Mouse (Mus musculus) limb, embryonic 14.5 days (tissue): Measurements from ENCODE around the gene Vps45. TPM values are rescaled to one million over a fixed set of nuclear protein-coding genes. Genes with fewer than 3 reads are reported as not detected.

Experiments
- ATAC-seq: fragments of 200-750 bp; cut with Nextera tagmentation; 2 replicates; pipeline ENCODE4 v1.8.0; 2017; ENCODE audit warnings: low read depth, moderate number of reproducible peaks, moderate TSS enrichment; ENCODE audit not compliant: low FRiP score
- DNase-seq: peaks from one replicate; pipeline ENCODE4 v3.0.0-alpha.2; 2015; ENCODE audit warnings: low spot score
- H3K27ac ChIP-seq: fragments of 300-500 bp; sonication (generic); replicated peaks from 2 replicates; pipeline ENCODE4 v1.5.1; 2014; ENCODE audit warnings: low read depth, mild to moderate bottlenecking, low read length, moderate library complexity, mixed read lengths
- H3K27me3 ChIP-seq: fragments of 300-500 bp; sonication (generic); 2 replicates; pipeline ENCODE4 v1.6.1; 2014; ENCODE audit warnings: low read length, mixed read lengths; ENCODE audit not compliant: control insufficient read depth, insufficient read depth
- H3K36me3 ChIP-seq: fragments of 300-500 bp; sonication (generic); 2 replicates; pipeline ENCODE4 v1.6.1; 2014; ENCODE audit warnings: mild to moderate bottlenecking, low read length, moderate library complexity, mixed read lengths; ENCODE audit not compliant: control insufficient read depth, insufficient read depth
- H3K4me1 ChIP-seq: fragments of 300-500 bp; sonication (generic); 2 replicates; pipeline ENCODE4 v1.6.1; 2014; ENCODE audit warnings: antibody characterized with exemption, low read length, mixed read lengths; ENCODE audit not compliant: control insufficient read depth, insufficient read depth
- H3K4me2 ChIP-seq: fragments of 300-500 bp; sonication (generic); replicated peaks from 2 replicates; pipeline ENCODE4 v1.6.1; 2014; ENCODE audit warnings: low read depth, mild to moderate bottlenecking, low read length, moderate library complexity; ENCODE audit not compliant: severe bottlenecking
- H3K4me3 ChIP-seq: fragments of 300-500 bp; sonication (generic); replicated peaks from 2 replicates; pipeline ENCODE4 v1.5.1; 2014; ENCODE audit warnings: low read length
- H3K9ac ChIP-seq: fragments of 300-500 bp; sonication (generic); 2 replicates; pipeline ENCODE4 v1.6.1; 2014; ENCODE audit warnings: mild to moderate bottlenecking, low read depth, low read length, moderate library complexity; ENCODE audit not compliant: severe bottlenecking
- H3K9me3 ChIP-seq: fragments of 300-500 bp; sonication (generic); 2 replicates; pipeline ENCODE4 v1.6.1; 2016; ENCODE audit warnings: low read length; ENCODE audit not compliant: control insufficient read depth
- POLR2A ChIP-seq: fragments of 200-500 bp; IDR thresholded peaks from 2 replicates; pipeline ENCODE4 v1.8.0; 2012; ENCODE audit warnings: inconsistent platforms, mild to moderate bottlenecking, moderate library complexity, borderline replicate concordance; ENCODE audit not compliant: insufficient read depth, insufficient read length; ENCODE audit errors: extremely low read depth
- WGBS: fragments of 180-500 bp; shearing (Covaris S2); extraction: QIAGEN DNeasy Blood & Tissue Kit; methylation state at CpG from one replicate; pipeline ENCODE4 v1.1.7; 2014; 5-methylcytosine and 5-hydroxymethylcytosine counted together
- polyA plus RNA-seq, 2 experiments: library from polyadenylated mRNA; depleted of rRNA in 1 of 2; stranded (reverse) in 1 of 2; unstranded in 1 of 2; fragments of >200 nt; fragmentation: Nextera tagmentation in 1 of 2; extraction: Ambion mirVana in 1 of 2; gene quantifications; 2 replicates each; pipeline versions ENCODE4 v1.2.1 to v1.2.3; 2012 to 2014

Gene Vps45
- polyA plus RNA-seq, 2 experiments: 16.5 to 27.0 TPM

DNA sequence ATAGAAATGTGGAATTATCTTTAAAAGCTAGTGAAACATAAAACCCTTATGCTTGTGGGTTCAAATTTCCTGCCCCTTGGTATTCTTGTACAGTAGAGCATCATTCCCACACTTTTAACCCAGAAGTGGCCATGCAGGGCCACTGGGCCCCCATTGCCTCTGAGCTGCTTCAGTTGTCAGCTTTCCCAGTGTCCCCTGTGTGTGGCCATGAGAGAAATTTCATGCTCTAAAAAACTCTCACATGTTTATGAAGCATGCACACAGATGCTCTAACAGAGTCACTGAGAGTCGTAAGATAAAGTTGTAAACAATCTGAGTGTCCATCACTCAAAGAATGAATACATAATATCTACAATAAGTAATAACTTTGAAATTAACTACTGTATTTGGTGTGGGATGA is 1.9 kb upstream of the Vps45 start:
- Histone ChIP-seq H3K9ac (no peak overlapping the region), H3K36me3 (peaks cover 5% of the 10 kb centered on the region; the same call in 1 of the 2 replicates), H3K27ac (no peak overlapping the region), H3K4me2 (no peak overlapping the region), H3K9me3 (no peaks in the 10 kb centered on the region), H3K27me3 (no peaks in the 10 kb centered on the region), H3K4me3 (no peak overlapping the region), H3K4me1 (peaks cover 5% of the 10 kb centered on the region)
- 75% methylated on average over 1 of the region's 1 CpGs for WGBS
- no peak for TF ChIP-seq POLR2A
- DNase-seq: no peak
- no peak for ATAC-seq

GRCm38 (mm10) chr3:96057747-96058204 is 490 bp downstream of the Vps45 start:
- Histone ChIP-seq H3K4me1 (peaks cover 5% of the 10 kb centered on the region), H3K4me2 (peak overlapping the region; percentile 83), H3K9ac (peak overlapping the region; percentile 65), H3K36me3 (peaks cover 5% of the 10 kb centered on the region; the same call in 1 of the 2 replicates), H3K9me3 (no peaks in the 10 kb centered on the region), H3K4me3 (peak overlapping the region; percentile 55), H3K27ac (peak overlapping the region; percentile 85), H3K27me3 (no peaks in the 10 kb centered on the region)
- DNase-seq: peak; percentile 83
- TF ChIP-seq POLR2A: peak; percentile 64; the same call in 1 of the 2 replicates
- WGBS: under 1% methylated on average over 26 of the region's 26 CpGs
- peak; percentile 92 for ATAC-seq

DNA sequence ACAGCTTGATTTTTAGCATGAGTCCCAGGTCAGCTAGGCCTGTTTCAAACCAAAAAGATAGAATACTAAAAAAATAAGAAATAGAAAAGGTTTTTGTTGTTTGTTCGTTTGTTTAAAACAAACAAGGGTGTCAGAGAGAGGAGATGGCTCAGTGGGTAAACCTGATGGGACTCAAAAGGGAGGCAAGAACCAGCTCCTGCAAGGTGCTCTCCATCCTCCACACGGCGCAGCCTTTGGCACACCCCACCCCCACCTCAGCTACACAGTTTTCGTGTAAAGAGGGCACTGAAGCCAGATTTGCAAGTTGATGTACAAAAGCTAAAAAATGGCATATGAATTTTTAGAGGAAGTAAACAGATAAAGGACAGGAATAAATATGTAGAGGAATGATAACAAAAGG is 2.2 kb downstream of the Vps45 start:
- DNase-seq (no peak), ATAC-seq (no peak)
- Histone ChIP-seq H3K4me3 (no peak overlapping the region), H3K27ac (no peak overlapping the region), H3K9ac (no peak overlapping the region), H3K4me2 (no peak overlapping the region), H3K4me1 (peaks cover 5% of the 10 kb centered on the region), H3K27me3 (no peaks in the 10 kb centered on the region), H3K9me3 (no peaks in the 10 kb centered on the region), H3K36me3 (peaks cover 5% of the 10 kb centered on the region; the same call in 1 of the 2 replicates)
- 86% methylated on average over 4 of the region's 4 CpGs for WGBS
- no peak for TF ChIP-seq POLR2A

GRCm38 (mm10) chr3:96055294-96055693 is 3.0 kb downstream of the Vps45 start:
- ATAC-seq: no peak
- peaks cover 5% of the 10 kb centered on the region for H3K4me1 ChIP-seq
- no peak for TF ChIP-seq POLR2A
- no peak overlapping the region for H3K4me2 ChIP-seq
- H3K4me3 ChIP-seq: no peak overlapping the region
- H3K27ac ChIP-seq: no peak overlapping the region
- WGBS: 87% methylated on average over 6 of the region's 6 CpGs
- no peak overlapping the region for H3K9ac ChIP-seq
- no peaks in the 10 kb centered on the region for H3K27me3 ChIP-seq
- H3K36me3 ChIP-seq: peaks cover 11% of the 10 kb centered on the region; the same call in 1 of the 2 replicates
- no peak for DNase-seq
- no peaks in the 10 kb centered on the region for H3K9me3 ChIP-seq

GRCm38 (mm10) chr3:96051839-96052238 is 6.4 kb downstream of the Vps45 start:
- WGBS: 48% methylated on average over 2 of the region's 2 CpGs
- Histone ChIP-seq H3K9ac (no peak overlapping the region), H3K4me3 (no peak overlapping the region), H3K4me1 (no peaks in the 10 kb centered on the region), H3K36me3 (peaks cover 12% of the 10 kb centered on the region; the same call in 1 of the 2 replicates), H3K4me2 (no peak overlapping the region), H3K27me3 (no peaks in the 10 kb centered on the region), H3K9me3 (no peaks in the 10 kb centered on the region), H3K27ac (no peak overlapping the region)
- TF ChIP-seq POLR2A: no peak
- no peak for ATAC-seq
- DNase-seq: peak; percentile 41

GRCm38 (mm10) chr3:96051186-96051585 is 7.1 kb downstream of the Vps45 start:
- no peak overlapping the region for H3K4me3 ChIP-seq
- no peak overlapping the region for H3K4me2 ChIP-seq
- no peak overlapping the region for H3K9ac ChIP-seq
- TF ChIP-seq POLR2A: no peak
- no peaks in the 10 kb centered on the region for H3K27me3 ChIP-seq
- no peak overlapping the region for H3K27ac ChIP-seq
- no peaks in the 10 kb centered on the region for H3K9me3 ChIP-seq
- no peak for DNase-seq
- peaks cover 15% of the 10 kb centered on the region; the same call in 1 of the 2 replicates for H3K36me3 ChIP-seq
- no peak for ATAC-seq
- H3K4me1 ChIP-seq: no peaks in the 10 kb centered on the region
- WGBS: 79% methylated on average over 4 of the region's 4 CpGs
